Mouse (Mus musculus) cortical plate, adult 2 months (tissue): ENCODE results near the gene Ptprcap. TPM values are rescaled to one million over a fixed set of nuclear protein-coding genes. Genes with fewer than 3 reads are reported as not detected.
A peak's percentile ranks its signal among the peaks of the same experiment; 100 is the strongest.
"Not testable (repeated sequence)": the region's sequence is repeated elsewhere in the genome, so short reads cannot be mapped to it uniquely, and the experiment has no call there.

ENCODE experiments used
- H3K27ac ChIP-seq: fragments of 200-500 bp; 2 replicates; pipeline ENCODE4 v1.5.1; 2012; ENCODE audit warnings: low read length, control low read depth, inconsistent platforms; ENCODE audit not compliant: insufficient read depth
- H3K4me1 ChIP-seq: fragments of 200-500 bp; 2 replicates; pipeline ENCODE4 v1.6.1; 2011; ENCODE audit warnings: low read length; ENCODE audit not compliant: control insufficient read depth, insufficient read depth
- H3K4me3 ChIP-seq: fragments of 200-500 bp; 2 replicates; pipeline ENCODE4 v1.5.1; 2011; ENCODE audit warnings: mild to moderate bottlenecking, low read length, control low read depth; ENCODE audit not compliant: insufficient read depth
- CTCF ChIP-seq: fragments of 200-500 bp; IDR thresholded peaks from 2 replicates; pipeline ENCODE4 v1.5.1; 2011; ENCODE audit warnings: mild to moderate bottlenecking, control low read depth, low read length; ENCODE audit not compliant: insufficient read depth; ENCODE audit errors: extremely low read depth
- POLR2A ChIP-seq: fragments of 200-500 bp; IDR thresholded peaks from 2 replicates; pipeline ENCODE4 v1.6.1; 2011; ENCODE audit warnings: mild to moderate bottlenecking, low read length, control low read depth; ENCODE audit not compliant: insufficient read depth; ENCODE audit errors: extremely low read depth
- polyA plus RNA-seq: library from polyadenylated mRNA; depleted of rRNA; stranded (reverse); fragments of >200 nt; gene quantifications from 2 replicates; pipeline ENCODE4 v1.2.3, GENCODE M21; 2012

Gene Ptprcap
- polyA plus RNA-seq, 1 experiment: 1.6 TPM

- TF ChIP-seq CTCF: 0 out of 2 replicates have a peak, but pooled peaks have one; percentile 19
- H3K4me1 ChIP-seq, H3K27ac ChIP-seq, H3K4me3 ChIP-seq: not testable (repeated sequence)
These were observed 17.4 kb upstream of the Ptprcap start for GRCm38 (mm10) chr19:4135963-4136345.

- Histone ChIP-seq H3K27ac (no peak overlapping the region), H3K4me1 (peaks cover 1% of the 10 kb centered on the region; the same call in 1 of the 2 replicates), H3K4me3 (no peak overlapping the region)
- TF ChIP-seq CTCF (no peak), POLR2A (no peak)
These were observed 16.9 kb upstream of the Ptprcap start for GRCm38 (mm10) chr19:4136463-4136862.

GRCm38 (mm10) chr19:4137913-4138312, 15.5 kb upstream of the Ptprcap start:
- Histone ChIP-seq H3K4me1 (peaks cover 1% of the 10 kb centered on the region; the same call in 1 of the 2 replicates), H3K4me3 (no peak overlapping the region)

GRCm38 (mm10) chr19:4139446-4139845, 14.0 kb upstream of the Ptprcap start, which contains the start of gene Gpr152:
Gpr152 (plus strand) TSS chr19:4139787.
- Histone ChIP-seq H3K27ac (no peak within 1 kb of the TSS), H3K4me1 (peaks cover 1% of the 10 kb centered on the region; the same call in 1 of the 2 replicates), H3K4me3 (no peak within 1 kb of the TSS)
- TF ChIP-seq CTCF (no peak), POLR2A (no peak)

More at GRCm38 (mm10) chr19:4137913-4138312, 15.5 kb upstream of the Ptprcap start:
- H3K27ac ChIP-seq: no peak overlapping the region
- TF ChIP-seq CTCF (no peak), POLR2A (no peak)

GRCm38 (mm10) chr19:4140147-4140546, 13.3 kb upstream of the Ptprcap start:
- no peak for TF ChIP-seq POLR2A
- no peak for TF ChIP-seq CTCF
- H3K4me1 ChIP-seq: peaks cover 1% of the 10 kb centered on the region; the same call in 1 of the 2 replicates
- H3K4me3 ChIP-seq: no peak overlapping the region
- H3K27ac ChIP-seq: no peak overlapping the region

- Histone ChIP-seq H3K4me3 (no peak overlapping the region), H3K27ac (no peak overlapping the region), H3K4me1 (peaks cover 4% of the 10 kb centered on the region; the same call in 1 of the 2 replicates)
- TF ChIP-seq POLR2A: no peak
- no peak for TF ChIP-seq CTCF
These were observed 10.8 kb upstream of the Ptprcap start for GRCm38 (mm10) chr19:4142416-4143173.

GRCm38 (mm10) chr19:4143759-4144268, 9.6 kb upstream of the Ptprcap start, which contains the start of gene Cabp4:
Cabp4 (minus strand) TSS chr19:4144033.
- Histone ChIP-seq H3K4me1 (peaks cover 7% of the 10 kb centered on the region), H3K27ac (no peak within 1 kb of the TSS), H3K4me3 (no peak within 1 kb of the TSS)
- TF ChIP-seq CTCF (no peak), POLR2A (no peak)

GRCm38 (mm10) chr19:4144550-4145498, 8.6 kb upstream of the Ptprcap start:
- H3K4me1 ChIP-seq: peaks cover 7% of the 10 kb centered on the region
- no peak overlapping the region for H3K4me3 ChIP-seq
- H3K27ac ChIP-seq: no peak overlapping the region
- TF ChIP-seq CTCF: no peak
- no peak for TF ChIP-seq POLR2A

GRCm38 (mm10) chr19:4145936-4146335, 7.5 kb upstream of the Ptprcap start:
- Histone ChIP-seq H3K4me3 (no peak overlapping the region), H3K27ac (no peak overlapping the region)
- TF ChIP-seq POLR2A: no peak
- no peak for TF ChIP-seq CTCF

More at GRCm38 (mm10) chr19:4145936-4146335, 7.5 kb upstream of the Ptprcap start:
- peaks cover 7% of the 10 kb centered on the region for H3K4me1 ChIP-seq
